Mouse (Mus musculus) ES-CJ7 (cell line): ENCODE measurements around the gene 4930452B06Rik.
"Not testable (repeated sequence)": the region's sequence is repeated elsewhere in the genome, so short reads cannot be mapped to it uniquely, and the experiment has no call there.

Experiments
- DNase-seq: peaks from one replicate; pipeline ENCODE4 v3.0.0; 2011; ENCODE audit warnings: low read depth, low spot score

The 4930452B06Rik gene

DNA sequence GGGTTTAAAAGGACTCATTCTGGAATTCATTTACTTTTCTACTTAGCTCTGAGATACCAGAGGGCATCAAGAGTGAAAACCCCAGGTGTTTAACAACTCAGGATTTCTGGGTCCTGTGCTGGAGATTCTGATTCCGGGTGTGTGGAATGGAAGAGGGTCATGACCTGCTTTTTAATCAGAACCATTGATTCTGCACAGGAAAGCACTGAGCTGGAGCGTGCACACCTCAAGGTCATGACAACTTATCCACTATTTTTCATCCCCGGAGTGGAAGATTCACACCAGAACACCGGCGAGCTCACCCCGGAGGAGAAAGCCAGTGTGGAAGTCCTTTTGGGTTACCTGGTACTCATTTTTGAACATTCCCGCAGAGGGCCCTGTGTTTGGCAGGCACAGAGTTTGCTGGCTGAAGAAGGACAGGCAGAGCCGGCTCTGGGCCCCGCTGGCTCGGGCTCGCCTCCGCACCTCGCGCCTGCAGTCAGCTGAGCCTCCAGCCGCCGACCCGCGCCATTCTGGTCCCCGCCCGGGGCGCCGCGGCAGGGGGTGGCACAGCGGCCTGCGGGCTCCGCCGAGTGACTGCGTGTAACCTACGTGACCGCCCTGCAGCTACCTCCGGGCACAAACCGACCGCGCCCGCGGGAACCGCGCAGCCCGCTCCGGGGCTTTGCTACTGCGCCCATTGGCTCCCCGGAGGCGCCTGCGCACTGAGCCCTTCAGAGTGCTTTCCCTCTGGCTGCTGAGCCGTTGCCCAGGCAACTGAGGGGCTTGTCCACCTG lies at the start of gene 4930452B06Rik:
4930452B06Rik (minus strand) TSS at position 605 of the 776 bp plus-strand sequence.
- DNase-seq = peak; percentile 94

GRCm38 (mm10) chr14:8712674-8713073 lies 46.6 kb upstream of the 4930452B06Rik start:
- DNase-seq = no peak

GRCm38 (mm10) chr14:8689451-8689850 lies 23.4 kb upstream of the 4930452B06Rik start:
- no peak for DNase-seq

DNA sequence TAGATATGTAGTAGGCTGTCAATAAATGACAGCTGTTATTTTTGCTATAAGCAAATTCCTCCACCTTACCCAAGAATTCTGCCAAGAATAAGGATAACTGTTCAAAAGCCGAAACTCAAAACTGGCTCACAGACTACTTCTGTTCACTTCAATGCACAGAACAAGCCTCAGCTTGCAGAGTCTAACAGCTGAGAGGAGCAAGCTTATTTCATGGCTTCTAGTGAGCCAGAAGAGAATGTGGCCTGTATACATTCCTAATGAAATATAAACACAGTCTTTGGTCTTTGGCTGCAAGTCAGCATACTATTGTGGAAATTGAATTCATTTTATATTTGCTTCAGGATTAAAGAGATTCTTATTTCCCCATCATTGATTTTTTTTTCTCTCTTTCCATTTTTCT lies 22.4 kb upstream of the 4930452B06Rik start:
- DNase-seq = no peak

DNA sequence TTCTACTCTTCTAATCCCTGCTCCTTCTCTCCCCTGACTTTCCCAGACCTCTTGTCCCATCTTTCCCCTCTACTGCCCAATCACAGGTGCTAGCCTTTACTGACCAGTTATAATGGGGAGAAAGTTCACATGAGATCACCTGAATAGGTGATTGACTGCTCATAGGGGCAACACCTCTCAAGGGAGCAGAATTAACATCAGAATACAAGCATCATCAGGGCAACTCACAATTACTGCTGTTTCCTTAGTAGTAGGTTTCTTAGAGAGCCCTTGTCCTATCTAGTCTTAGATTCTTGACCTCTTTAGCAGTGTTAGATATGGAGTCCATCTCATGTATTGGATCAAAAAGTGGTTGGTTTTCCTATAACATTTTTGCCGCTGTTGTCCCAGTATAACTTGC lies 20.1 kb upstream of the 4930452B06Rik start:
- peak; percentile 61 for DNase-seq

- DNase-seq = peak; percentile 50
Measured at GRCm38 (mm10) chr14:8679896-8680295, 13.9 kb upstream of the 4930452B06Rik start.

DNA sequence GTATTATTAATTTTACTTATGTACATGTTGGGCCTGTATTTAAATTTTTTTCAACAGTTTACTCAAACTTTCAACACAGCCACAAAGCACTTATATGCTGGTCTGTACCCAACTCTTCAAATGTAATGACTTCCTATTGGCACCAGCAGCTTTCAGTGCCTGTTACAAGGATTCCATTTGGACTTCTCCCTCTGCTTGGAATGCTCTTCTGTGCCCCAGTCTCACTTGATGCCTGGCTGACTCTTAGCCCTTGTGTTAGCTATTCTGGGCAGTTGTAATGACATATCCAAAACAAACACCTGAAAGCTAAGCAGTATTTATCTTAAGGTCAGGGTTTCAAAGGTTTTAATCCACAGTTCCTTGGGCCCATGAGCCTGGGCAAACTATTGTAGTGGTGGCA lies 5.7 kb downstream of the 4930452B06Rik start:
- no peak for DNase-seq

- DNase-seq = no peak
Measured at GRCm38 (mm10) chr14:8641650-8642279, 24.3 kb downstream of the 4930452B06Rik start.

- no peak for DNase-seq
Measured at GRCm38 (mm10) chr14:8632211-8632610, 33.8 kb downstream of the 4930452B06Rik start.

- DNase-seq = no peak
Measured at GRCm38 (mm10) chr14:8628406-8628805, 37.6 kb downstream of the 4930452B06Rik start.

DNA sequence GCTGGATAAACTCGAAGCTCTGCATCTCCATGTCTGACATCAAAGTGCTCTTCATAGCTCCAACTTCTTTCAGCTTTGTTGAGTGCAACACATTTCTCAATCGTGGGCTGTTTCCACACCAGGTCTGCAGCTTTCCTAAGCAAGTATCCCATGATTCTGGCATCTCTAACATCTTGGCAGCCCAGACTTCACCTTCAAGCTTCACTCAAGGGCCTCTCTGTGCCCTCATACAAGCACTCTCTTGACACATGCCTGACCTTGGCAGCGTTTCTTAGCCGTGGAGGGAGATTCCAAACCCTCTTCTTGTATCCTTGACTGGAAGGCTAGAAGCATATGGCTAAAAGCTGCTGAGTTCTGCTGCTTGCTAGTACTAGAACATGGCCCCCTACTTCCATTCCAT lies 38.6 kb downstream of the 4930452B06Rik start:
- no peak for DNase-seq

- peak; percentile 66 for DNase-seq
Measured at GRCm38 (mm10) chr14:8621164-8621563, 44.9 kb downstream of the 4930452B06Rik start.

DNA sequence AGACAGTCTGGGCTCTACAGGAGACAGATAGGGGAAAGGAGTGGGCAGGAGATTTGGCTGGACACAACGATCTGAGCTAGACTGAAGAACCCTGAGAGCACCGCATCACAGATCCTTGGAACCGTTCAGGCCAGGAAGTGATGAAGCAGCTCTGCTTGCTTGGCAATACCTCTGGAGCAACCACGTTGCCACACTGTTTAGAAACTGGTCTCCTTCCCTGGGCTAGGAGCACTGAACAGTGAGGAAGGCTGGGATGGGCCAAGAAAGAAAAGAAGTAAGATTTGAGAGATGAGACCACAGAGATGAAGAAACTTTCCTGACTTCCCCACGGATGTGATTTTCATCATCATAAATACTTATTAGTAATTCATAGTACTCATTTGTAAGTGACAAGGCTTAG lies 45.5 kb downstream of the 4930452B06Rik start:
- DNase-seq = no peak

GRCm38 (mm10) chr14:8615636-8616035 lies 50.4 kb downstream of the 4930452B06Rik start:
- peak; percentile 68 for DNase-seq

GRCm38 (mm10) chr14:8614430-8614829 lies 51.6 kb downstream of the 4930452B06Rik start:
- DNase-seq = not testable (repeated sequence)

DNA sequence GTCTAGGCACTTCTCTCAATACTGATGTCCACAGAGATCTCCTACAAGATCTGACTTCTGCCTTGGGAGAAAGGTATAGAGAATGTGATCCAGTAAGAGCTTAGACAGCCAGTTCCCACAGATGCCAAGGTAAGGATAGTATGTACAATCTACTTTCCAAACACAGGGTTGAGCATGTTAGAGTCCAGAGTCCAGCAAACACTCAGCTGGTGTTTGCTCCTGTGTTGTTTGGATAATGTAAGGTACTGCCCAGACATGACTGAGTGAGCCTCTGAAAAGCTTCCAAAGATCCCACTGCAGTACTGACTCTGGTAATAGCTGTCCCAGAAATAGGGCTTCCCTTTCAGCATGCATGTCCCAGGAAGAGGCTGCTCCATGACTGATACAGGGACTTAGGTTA lies 54.0 kb downstream of the 4930452B06Rik start:
- DNase-seq = no peak

DNA sequence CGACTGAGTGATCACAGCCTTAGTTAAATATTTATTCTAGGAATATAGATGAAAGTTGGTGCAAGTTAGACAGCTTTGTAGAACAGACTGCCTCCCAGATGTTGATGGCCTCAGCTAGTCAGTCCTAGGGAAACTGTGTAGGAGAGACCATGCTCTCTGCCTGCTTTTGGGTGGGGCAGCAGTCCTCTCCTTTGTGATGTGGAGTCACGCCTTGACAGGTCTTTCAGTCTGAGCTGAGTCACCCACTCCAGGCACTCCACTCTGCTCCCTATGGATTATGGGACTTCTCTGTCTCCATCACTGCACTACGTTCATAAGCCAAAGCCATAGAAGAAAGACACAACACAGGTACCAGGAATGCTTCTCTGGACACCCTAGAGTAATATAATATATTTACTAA lies 55.9 kb downstream of the 4930452B06Rik start:
- DNase-seq = peak; percentile 24

DNA sequence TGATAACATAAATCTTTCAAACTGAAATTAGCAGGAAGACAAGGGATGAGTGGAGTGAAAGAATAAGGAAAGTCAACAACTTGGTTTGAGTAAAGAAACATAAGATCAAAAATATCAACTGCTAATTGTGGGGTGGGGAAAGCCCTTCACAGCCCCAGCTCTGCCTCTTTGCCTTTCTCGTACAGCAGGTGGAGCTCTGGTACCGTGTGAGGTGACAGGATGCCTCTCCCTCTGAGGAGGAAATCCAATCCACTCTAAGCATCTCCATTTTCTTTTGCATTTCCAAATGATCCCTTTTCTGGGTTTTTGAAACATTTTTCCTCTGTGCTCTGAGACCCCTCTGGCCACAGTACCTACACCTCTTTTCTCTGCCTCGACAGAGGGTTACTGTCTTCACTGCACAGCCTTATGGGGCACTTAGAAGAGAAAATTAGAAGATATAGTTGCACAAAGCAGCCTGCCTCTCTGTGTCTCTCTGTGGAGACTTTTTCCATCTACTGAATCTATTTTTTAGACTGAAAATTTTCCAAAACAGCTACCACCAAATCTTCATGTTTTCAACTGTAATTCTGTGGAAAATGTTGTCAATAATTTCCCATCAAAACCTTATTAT lies 57.4 kb downstream of the 4930452B06Rik start:
- peak; percentile 70 for DNase-seq

DNA sequence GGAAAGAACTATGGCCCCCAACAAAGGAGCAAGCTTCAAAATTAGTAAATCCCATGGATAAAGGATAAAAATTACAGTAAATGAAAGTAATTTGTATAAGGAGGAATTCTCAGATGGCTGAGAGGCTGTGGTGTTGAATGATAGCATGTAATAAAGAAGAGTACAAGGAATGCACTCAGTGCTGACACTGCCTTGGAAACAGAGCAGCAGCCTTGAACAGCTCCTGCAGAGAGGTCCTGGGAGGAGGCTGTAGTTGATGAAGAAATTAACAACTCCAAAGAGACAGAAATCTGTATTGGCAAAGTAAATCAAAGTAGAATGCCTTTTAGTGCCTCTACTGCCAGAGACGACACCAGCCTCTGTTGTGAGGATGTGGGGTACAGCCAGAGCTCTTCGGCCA lies 61.1 kb downstream of the 4930452B06Rik start:
- DNase-seq = no peak

DNA sequence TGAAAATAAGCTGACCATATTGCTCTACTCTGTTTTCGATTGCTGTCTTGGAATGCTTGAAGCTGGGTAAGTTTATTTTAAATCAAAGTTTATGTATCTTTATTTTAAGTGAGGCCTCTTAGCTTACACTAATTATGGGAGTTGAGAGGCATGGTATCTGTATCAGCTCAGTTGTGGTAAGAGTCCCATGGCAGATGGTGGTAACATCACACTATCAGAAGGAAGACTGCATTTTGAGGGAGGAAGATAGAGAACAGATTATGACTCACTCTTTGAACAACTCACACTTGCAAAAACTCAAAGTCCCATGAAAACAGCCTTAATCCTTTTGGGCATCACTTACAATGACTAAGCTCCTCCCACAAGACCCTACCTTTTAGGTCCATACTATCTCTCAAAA lies 81.0 kb downstream of the 4930452B06Rik start:
- no peak for DNase-seq

DNA sequence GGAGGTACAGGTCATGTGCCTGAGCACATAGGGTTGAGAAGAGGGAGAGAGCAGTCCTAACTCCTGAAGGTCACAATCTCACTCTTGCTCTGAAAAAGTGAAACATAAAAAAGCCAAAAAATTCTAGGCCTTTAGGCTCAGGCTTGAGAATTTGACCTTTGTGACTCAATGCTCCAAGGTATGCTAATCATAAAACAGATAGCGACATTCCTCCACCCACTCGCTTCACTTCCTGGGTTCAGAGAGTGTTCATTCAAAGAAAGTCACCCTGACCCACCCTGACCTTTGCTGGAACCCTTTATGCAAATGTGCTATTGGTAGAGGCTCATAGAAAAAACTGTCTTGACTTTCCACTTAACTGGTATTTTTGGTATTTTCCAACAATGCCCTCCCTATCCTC lies 115.0 kb downstream of the 4930452B06Rik start:
- peak; percentile 54 for DNase-seq

DNA sequence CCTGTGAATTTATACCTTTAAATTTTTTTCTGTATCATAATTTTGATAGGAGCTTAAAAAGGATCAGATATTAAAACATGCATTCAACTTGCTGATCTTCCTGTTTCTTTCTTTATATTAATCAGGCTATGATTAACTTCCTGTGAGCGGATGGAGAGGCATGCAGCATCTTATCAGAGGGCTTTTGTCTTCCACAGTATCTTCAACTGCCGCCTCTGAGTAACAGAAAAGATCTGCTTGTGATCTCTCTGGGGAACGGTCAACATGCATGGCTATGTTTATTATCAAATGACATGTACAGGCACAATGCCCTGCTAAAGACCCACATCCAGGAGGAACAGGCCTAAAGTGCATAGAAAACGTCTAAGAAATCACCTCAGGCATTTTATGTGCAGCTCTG lies 116.9 kb downstream of the 4930452B06Rik start:
- no peak for DNase-seq

GRCm38 (mm10) chr14:8536024-8536423 lies 130.0 kb downstream of the 4930452B06Rik start:
- DNase-seq = no peak
